Mouse (Mus musculus) gonadal fat pad, adult 2 months (tissue): ENCODE data around the gene Runx2. TPM values are rescaled to one million over a fixed set of nuclear protein-coding genes. Genes with fewer than 3 reads are reported as not detected.

Experiments used
- DNase-seq: peaks from one replicate; pipeline ENCODE4 v3.0.0-alpha.2; 2012; ENCODE audit warnings: low read depth
- polyA plus RNA-seq: library from polyadenylated mRNA; depleted of rRNA; stranded (reverse); fragments of >200 nt; gene quantifications from 2 replicates; pipeline ENCODE4 v1.2.3, GENCODE M21; 2012; rRNA removed

Runx2 gene
- polyA plus RNA-seq, 1 experiment: 10.5 TPM

GRCm38 (mm10) chr17:44472695-44473094, 341.9 kb downstream of the Runx2 start:
- no peak for DNase-seq

GRCm38 (mm10) chr17:44463679-44464078, 350.9 kb downstream of the Runx2 start:
- DNase-seq: no peak

GRCm38 (mm10) chr17:44460156-44460555, 354.4 kb downstream of the Runx2 start:
- DNase-seq: no peak

GRCm38 (mm10) chr17:44459029-44459428, 355.6 kb downstream of the Runx2 start:
- DNase-seq: no peak

GRCm38 (mm10) chr17:44456696-44457095, 357.9 kb downstream of the Runx2 start:
- DNase-seq: no peak

GRCm38 (mm10) chr17:44455681-44456600, 358.7 kb downstream of the Runx2 start:
- DNase-seq: no peak

- DNase-seq: no peak
These were observed 364.6 kb downstream of the Runx2 start for GRCm38 (mm10) chr17:44449915-44450471.

Other genes with a start within 250 kb of the Runx2 start
- gene Supt3, start 37.6 kb downstream of the Runx2 start, polyA plus RNA-seq: 7.4 and 8.4 TPM in 2 replicates